Mouse (Mus musculus) inflammation-experienced regulatory T-cells (primary cell): ENCODE measurements around the gene Bfsp1. TPM values are rescaled to one million over a fixed set of nuclear protein-coding genes. Genes with fewer than 3 reads are reported as not detected.

Source experiments
- polyA plus RNA-seq, 2 experiments: library from polyadenylated mRNA; unstranded; fragments of 100-300 nt; shearing (Covaris generic); gene quantifications; one replicate each; pipeline ENCODE4 v1.2.1; 2017

Bfsp1 gene
- polyA plus RNA-seq = under 1 TPM in 1 of 2 experiments, not detected in 1; 0.07 TPM

GRCm38 (mm10) chr2:143862484-143863231 is at the start of gene Bfsp1:
Bfsp1 (minus strand) TSS chr2:143863173.

Other genes starting within 250 kb of the Bfsp1 start
- gene Dstn, start 52.1 kb upstream of the Bfsp1 start, polyA plus RNA-seq = 10 to 100 TPM; 23.8 to 29.2 TPM
- gene Rrbp1, start 148.1 kb upstream of the Bfsp1 start, polyA plus RNA-seq = 10 to 100 TPM; 29.2 to 31.5 TPM
- gene Banf2, start 169.9 kb upstream of the Bfsp1 start, polyA plus RNA-seq = under 1 TPM in 1 of 2 experiments, not detected in 1; 0.29 TPM